Mouse (Mus musculus) myocyte (in vitro differentiated cells): ENCODE measurements around the gene Cdk19.

Source experiments
- MYOG ChIP-seq, 3 experiments: IDR thresholded peaks; one replicate each; pipeline ENCODE4 v1.6.1; 2011; ENCODE audit warnings: control low read depth in 2 of 3, low read depth in 2 of 3, mild to moderate bottlenecking in 2 of 3; ENCODE audit not compliant: insufficient read length in 2 of 3, control insufficient read depth in 1 of 3, insufficient read depth in 1 of 3
- POLR2A ChIP-seq: IDR thresholded peaks from one replicate; pipeline ENCODE4 v1.6.1; 2011; ENCODE audit warnings: low read depth, mild to moderate bottlenecking, control low read depth, moderate library complexity; ENCODE audit not compliant: insufficient read length
- POLR2AphosphoS2 ChIP-seq: IDR thresholded peaks from one replicate; pipeline ENCODE4 v1.6.1; 2011; ENCODE audit warnings: low read depth, control low read depth; ENCODE audit not compliant: insufficient read length
- REST ChIP-seq: IDR thresholded peaks from one replicate; pipeline ENCODE4 v1.6.1; 2011; ENCODE audit warnings: mild to moderate bottlenecking, control low read depth, moderate library complexity; ENCODE audit not compliant: insufficient read depth, insufficient read length
- USF1 ChIP-seq: IDR thresholded peaks from one replicate; pipeline ENCODE4 v1.6.1; 2011; ENCODE audit warnings: low read depth, mild to moderate bottlenecking, control low read depth, moderate library complexity

DNA sequence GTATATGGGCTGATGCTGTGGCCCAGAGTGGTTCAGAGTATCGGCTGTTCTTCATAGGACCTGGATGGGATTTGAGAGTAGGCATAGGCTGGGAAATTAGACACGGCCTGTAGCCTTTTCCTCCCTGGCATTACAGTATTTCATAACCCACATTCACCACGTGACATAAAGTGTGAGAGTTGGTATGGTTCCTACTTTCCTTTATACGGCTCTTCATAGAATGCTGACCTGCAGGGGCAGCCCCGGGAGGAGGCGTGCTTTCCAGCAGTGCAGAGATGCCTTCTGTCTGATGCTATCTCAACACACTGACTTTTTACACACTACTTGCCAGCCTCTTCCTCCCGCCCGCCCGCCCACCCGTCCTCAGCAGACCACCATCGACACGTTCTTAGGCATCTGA, 96.0 kb downstream of the Cdk19 start:
- no peak for TF ChIP-seq POLR2A
- no peak for TF ChIP-seq MYOG (IDR thresholded peaks at IDR 0.05; ENCODE audit: control insufficient read depth in 1 of 3, insufficient read depth in 1 of 3, insufficient read length in 2 of 3, low read depth in 2 of 3)
- TF ChIP-seq REST = no peak
- no peak for TF ChIP-seq POLR2AphosphoS2
- no peak for TF ChIP-seq USF1
